Mouse (Mus musculus) effector memory CD4-positive, alpha-beta T cell, adult 7 months (primary cell): ENCODE data around the gene Gm45808. TPM values are rescaled to one million over a fixed set of nuclear protein-coding genes. Genes with fewer than 3 reads are reported as not detected.

ENCODE experiments used
- polyA plus RNA-seq: library from polyadenylated mRNA; unstranded; fragments of 100-300 nt; shearing (Covaris generic); gene quantifications from one replicate; pipeline ENCODE4 v1.2.1, GENCODE M21; 2017

Gene Gm45808
- polyA plus RNA-seq = 0.89 TPM

DNA sequence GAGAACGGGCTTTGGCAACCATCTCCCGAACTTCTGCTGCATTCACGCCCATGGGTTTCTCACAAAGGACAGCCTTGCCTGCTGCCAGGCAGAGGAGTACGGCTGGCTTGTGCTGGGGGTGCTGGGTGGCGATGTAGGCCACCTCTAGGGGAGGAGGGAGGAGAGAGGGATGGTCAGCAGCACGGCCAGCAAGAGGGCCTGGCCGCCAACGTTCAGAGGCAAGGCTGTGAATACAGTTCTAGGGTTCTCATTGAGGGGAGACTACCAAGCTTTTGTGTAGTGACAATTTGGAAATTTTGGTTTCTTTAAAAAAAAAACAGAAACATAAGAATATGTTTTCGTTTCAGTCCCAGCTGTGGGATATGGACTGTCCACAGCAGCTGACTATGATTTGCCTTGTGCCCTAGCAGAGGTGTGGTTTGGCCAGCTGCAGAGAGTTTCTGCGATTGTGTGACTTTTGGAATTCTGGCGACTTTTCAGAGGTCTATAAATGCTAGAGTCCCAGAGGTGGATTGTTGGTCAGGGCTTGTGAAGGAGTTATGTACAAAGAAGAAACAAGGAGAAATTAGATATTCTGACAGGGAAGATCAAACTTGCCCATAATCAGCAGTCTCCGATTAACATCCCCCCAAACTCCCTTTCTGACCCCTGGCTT is at the start of gene Gm45808:
TSS of gene Gm45808 (minus strand) at position 51 of the 655 bp plus-strand sequence.

DNA sequence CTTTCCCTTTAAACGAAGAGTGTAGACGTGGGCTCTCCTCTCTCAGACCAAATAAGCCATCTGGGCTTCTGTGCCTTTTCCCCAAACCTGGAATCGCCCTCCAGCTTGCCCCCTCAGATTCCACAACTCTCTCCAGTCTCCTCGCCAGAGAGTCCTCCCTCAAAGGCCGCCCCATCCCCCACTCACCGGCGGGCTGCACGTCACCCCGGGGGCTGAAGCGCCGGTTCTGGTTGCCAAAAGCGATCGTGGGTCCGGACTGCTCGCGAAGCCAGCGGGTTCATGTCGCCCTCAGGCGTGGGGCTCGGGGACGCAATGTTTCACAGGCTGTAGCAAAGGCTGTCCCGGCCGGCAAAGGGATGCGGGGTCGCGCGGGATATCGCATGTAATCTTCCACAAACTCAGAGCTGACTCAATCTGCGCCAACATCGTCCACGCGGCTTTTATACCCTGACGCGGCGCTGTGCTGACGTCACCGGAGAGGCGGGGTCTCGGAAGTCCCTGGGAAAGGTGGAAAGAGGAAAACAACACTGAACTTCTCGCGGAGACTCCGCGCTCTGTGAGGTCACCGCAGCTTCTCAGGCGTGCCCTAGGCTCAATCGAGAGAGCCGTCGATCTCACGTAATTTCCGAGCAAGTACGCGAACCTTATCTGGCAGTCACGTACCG is 39.3 kb upstream of the Gm45808 start, which contains the start of the genes Ppp1r15a and Plekha4:
TSS of gene Ppp1r15a (minus strand) at position 460 of the 665 bp plus-strand sequence.
TSS of gene Plekha4 (plus strand) at position 522 of the 665 bp plus-strand sequence.

DNA sequence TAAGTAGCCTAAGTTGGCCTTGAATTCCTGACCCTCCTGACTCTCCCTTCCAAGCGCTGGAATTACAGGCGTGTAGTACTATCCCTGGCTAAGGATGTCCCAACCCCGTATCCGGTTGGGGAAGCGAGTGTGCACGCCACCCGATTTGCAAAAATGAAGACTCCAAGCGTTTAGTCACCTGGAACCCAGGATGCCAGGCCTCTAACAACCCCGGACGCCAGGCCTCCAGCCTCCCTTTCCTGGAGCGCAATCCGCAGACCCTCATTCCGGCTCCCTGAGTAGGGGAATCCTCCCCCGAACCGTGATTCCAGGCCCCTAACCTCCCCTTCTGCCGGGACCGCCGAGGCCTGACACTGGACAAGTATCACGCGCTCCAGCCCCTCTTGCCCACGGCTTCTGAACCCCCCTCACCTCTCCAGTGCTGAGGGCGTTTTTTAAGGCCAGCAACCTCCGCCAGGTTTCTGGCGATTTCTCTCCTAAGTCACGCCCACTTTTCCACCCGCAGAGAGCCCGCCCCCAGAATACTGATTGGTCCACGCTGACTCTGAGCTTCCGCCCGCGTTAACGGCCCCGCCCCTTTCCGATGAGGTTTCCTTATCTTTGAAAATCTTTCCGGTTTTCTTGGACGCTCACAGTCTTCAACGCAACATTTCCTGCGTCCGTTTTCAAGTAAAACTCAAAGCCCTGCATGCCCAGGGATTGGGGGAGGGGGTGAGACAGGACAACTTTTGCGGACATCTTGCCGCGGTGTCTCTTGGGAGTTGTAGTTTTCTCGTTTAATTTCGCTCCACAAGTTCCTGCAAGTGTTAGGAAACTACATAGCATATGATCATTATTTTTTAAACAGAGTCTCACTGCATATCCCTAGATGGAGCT is 23.5 kb upstream of the Gm45808 start, which contains the start of gene Nucb1:
TSS of gene Nucb1 (minus strand) at position 495 of the 876 bp plus-strand sequence.

GRCm38 (mm10) chr7:45488293-45489204 is 1.9 kb upstream of the Gm45808 start, which contains the start of gene Dhdh:
Dhdh (minus strand) TSS chr7:45488805.

GRCm38 (mm10) chr7:45481374-45481927 is 5.2 kb downstream of the Gm45808 start, which contains the start of gene Tulp2:
Tulp2 (plus strand) TSS chr7:45481877.

GRCm38 (mm10) chr7:45466283-45467089 is 20.1 kb downstream of the Gm45808 start, which contains the start of gene Bax:
Bax (minus strand) TSS chr7:45466898.

DNA sequence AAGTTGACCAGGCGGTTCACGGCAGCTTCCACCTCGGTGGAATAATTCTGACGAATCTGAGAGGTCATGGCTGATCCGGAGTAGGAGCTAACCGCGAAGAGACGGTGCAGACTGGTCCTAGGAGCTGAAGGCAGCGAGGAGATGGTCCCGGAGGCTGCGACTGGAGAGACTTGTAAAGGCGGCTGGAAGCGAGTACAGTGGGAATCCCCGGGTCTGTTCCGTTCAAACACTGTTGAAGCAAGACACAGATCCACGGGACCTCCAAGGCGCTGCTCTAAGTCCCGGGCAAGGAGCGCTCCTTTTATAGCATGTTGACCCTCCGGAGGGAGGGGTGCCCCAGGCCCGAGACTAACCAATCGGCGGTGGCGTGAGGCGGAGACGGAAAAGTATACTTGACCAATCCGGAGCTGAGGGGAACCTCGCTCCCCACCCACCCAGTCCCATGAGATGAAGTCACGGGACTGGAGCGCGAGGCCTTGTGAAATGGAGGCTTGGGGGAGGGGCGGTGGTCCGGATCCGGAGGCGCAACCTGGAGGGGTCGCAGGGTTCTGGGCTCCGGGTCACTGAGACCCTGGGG is 27.0 kb downstream of the Gm45808 start, which contains the start of gene Ftl1:
TSS of gene Ftl1 (minus strand) at position 321 of the 577 bp plus-strand sequence.

DNA sequence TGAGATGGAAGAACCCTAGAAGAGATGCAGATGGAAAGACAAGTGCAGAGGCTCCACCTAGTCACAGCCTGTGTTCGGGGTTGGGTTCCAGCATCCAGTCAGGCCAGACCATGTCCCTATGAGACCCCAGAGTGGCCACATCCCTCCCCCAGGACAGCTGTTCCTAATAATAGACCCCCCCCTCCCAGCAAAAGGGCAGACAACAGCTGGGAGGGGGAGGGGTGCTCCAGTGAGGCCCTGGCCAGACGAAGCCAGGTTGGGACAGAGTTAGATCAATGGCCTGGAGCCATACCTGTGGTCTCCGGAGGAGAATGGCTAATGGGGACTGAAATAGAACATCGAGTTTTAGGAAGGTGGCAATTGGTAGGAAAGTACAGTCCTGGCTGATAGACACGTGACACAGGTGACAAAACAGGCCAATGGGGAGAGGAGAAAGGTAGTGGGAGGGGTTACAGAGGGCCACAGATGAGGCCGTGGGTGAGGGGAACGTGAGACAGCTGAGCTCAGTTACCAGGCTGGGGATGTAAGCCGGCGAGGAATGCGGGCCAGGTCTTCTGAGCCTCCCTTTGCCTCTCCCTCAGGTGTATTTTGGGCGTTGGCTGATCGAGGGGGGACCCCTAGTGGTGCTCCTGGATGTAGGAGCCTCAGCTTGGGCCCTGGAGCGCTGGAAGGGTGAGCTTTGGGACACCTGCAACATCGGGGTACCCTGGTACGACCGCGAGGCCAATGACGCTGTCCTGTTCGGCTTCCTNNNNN is 48.9 kb downstream of the Gm45808 start, which contains the start of gene Ruvbl2:
TSS of gene Ruvbl2 (minus strand) at position 576 of the 756 bp plus-strand sequence.

DNA sequence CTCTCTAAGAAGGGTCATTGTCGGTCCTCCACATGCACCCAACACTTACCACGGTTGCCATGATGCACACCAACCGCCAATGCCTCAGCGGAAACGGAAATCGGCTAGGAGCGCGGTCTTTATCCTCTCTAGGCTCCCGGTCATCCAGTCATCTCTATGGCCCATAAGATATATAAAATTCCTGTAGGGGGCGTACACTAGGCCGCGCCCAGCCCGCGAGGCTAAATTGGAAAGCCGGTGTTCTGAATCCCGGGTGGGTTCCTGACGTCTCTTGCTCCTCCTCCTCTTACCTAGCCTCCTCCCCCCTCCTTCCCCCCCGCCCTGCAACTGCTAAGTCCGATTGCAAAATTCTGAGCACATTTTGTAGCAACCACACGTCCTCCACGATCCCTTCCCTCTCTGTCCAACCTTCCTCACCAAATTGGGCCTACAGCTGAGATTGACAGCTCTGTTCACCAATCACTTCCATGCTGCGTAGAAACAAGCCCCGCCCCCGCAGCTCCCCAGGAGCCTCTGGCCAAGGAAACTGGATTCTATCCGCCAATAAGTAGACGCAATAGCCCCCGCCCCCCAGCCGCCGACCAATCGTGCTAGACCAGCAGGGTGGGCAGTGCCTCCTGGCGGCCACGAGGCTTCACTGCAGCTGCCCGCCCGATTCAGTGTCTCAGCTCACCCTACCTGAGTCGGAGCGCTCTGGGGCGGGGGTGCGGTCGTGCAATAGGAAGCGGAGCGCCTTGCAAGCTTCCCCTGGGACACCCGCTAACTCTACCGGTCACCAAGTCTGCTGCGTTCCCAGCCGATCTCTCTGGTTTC is 52.2 kb downstream of the Gm45808 start, which contains the start of gene Gys1:
TSS of gene Gys1 (plus strand) at position 642 of the 813 bp plus-strand sequence.

GRCm38 (mm10) chr7:45420615-45420919 is 66.0 kb downstream of the Gm45808 start, which contains the start of gene Lhb:
Lhb (plus strand) TSS chr7:45420820.

Other genes with a start within 250 kb of the Gm45808 start
- gene Cd37, start 247.7 kb downstream of the Gm45808 start, polyA plus RNA-seq = 386 TPM
- gene Slc6a16, start 245.7 kb downstream of the Gm45808 start, polyA plus RNA-seq = not detected
- gene Slc6a21, start 209.3 kb downstream of the Gm45808 start, polyA plus RNA-seq = 0.93 TPM
- 5.0 TPM for gene Trpm4, start 153.0 kb downstream of the Gm45808 start, polyA plus RNA-seq
- gene Hrc, start 151.5 kb downstream of the Gm45808 start, polyA plus RNA-seq = not detected
- gene Ppfia3, start 119.8 kb downstream of the Gm45808 start, polyA plus RNA-seq = 0.12 TPM
- not detected for gene Lin7b, start 116.2 kb downstream of the Gm45808 start, polyA plus RNA-seq
- 211 TPM for gene Snrnp70, start 91.1 kb downstream of the Gm45808 start, polyA plus RNA-seq
- gene Kcna7, start 81.2 kb downstream of the Gm45808 start, polyA plus RNA-seq = not detected
- gene Ntf5, start 73.1 kb downstream of the Gm45808 start, polyA plus RNA-seq = 0.60 TPM
- gene Lhb, start 66.0 kb downstream of the Gm45808 start, polyA plus RNA-seq = not detected
- 3.2 TPM for gene Gys1, start 52.0 kb downstream of the Gm45808 start, polyA plus RNA-seq
- 32.3 TPM for gene Ruvbl2, start 48.7 kb downstream of the Gm45808 start, polyA plus RNA-seq
- 2,366 TPM for gene Ftl1, start 26.9 kb downstream of the Gm45808 start, polyA plus RNA-seq
- 236 TPM for gene Bax, start 19.9 kb downstream of the Gm45808 start, polyA plus RNA-seq
- gene Tulp2, start 4.9 kb downstream of the Gm45808 start, polyA plus RNA-seq = 1.3 TPM
- gene Dhdh, start 2.0 kb upstream of the Gm45808 start, polyA plus RNA-seq = 0.80 TPM
- 218 TPM for gene Nucb1, start 23.6 kb upstream of the Gm45808 start, polyA plus RNA-seq
- 751 TPM for gene Ppp1r15a, start 39.5 kb upstream of the Gm45808 start, polyA plus RNA-seq
- gene Plekha4, start 39.5 kb upstream of the Gm45808 start, polyA plus RNA-seq = 1.3 TPM
- gene Hsd17b14, start 68.1 kb upstream of the Gm45808 start, polyA plus RNA-seq = 2.0 TPM
- 38.0 TPM for gene Bcat2, start 83.3 kb upstream of the Gm45808 start, polyA plus RNA-seq
- not detected for gene Fgf21, start 128.7 kb upstream of the Gm45808 start, polyA plus RNA-seq
- 1.2 TPM for gene Fut1, start 130.5 kb upstream of the Gm45808 start, polyA plus RNA-seq
- gene Izumo1, start 135.0 kb upstream of the Gm45808 start, polyA plus RNA-seq = not detected
- gene Rasip1, start 140.7 kb upstream of the Gm45808 start, polyA plus RNA-seq = not detected
- gene Mamstr, start 153.2 kb upstream of the Gm45808 start, polyA plus RNA-seq = 1.1 TPM
- gene Fut2, start 179.6 kb upstream of the Gm45808 start, polyA plus RNA-seq = 0.89 TPM
- not detected for gene Ntn5, start 197.2 kb upstream of the Gm45808 start, polyA plus RNA-seq
- not detected for gene Sec1, start 207.6 kb upstream of the Gm45808 start, polyA plus RNA-seq
- 1.3 TPM for gene Car11, start 213.0 kb upstream of the Gm45808 start, polyA plus RNA-seq
- 7.4 TPM for gene Dbp, start 218.3 kb upstream of the Gm45808 start, polyA plus RNA-seq
- gene Rpl18, start 228.6 kb upstream of the Gm45808 start, polyA plus RNA-seq = 1,531 TPM
- gene Sphk2, start 231.2 kb upstream of the Gm45808 start, polyA plus RNA-seq = 17.9 TPM
- gene Fam83e, start 234.4 kb upstream of the Gm45808 start, polyA plus RNA-seq = 0.57 TPM
- not detected for gene Spaca4, start 239.0 kb upstream of the Gm45808 start, polyA plus RNA-seq